Mouse (Mus musculus) midbrain, embryonic 14.5 days (tissue): Measurements from ENCODE around the gene Shisal2a. TPM values are rescaled to one million over a fixed set of nuclear protein-coding genes. Genes with fewer than 3 reads are reported as not detected.

Experiments used
- ATAC-seq: fragments of 200-750 bp; cut with Nextera tagmentation; 2 replicates; pipeline ENCODE4 v1.8.0; 2017; ENCODE audit warnings: moderate number of reproducible peaks, moderate library complexity; ENCODE audit not compliant: low FRiP score, low TSS enrichment
- DNase-seq: peaks from one replicate; pipeline ENCODE4 v3.0.0-alpha.2; 2015
- H3K27ac ChIP-seq: fragments of 300-500 bp; sonication (generic); replicated peaks from 2 replicates; pipeline ENCODE4 v1.5.1; 2014; ENCODE audit warnings: mild to moderate bottlenecking, low read depth, low read length, moderate library complexity
- H3K27me3 ChIP-seq: fragments of 300-500 bp; sonication (generic); 2 replicates; pipeline ENCODE4 v1.6.1; 2014; ENCODE audit warnings: low read length, control low read depth, mixed read lengths; ENCODE audit not compliant: control insufficient read depth, insufficient read depth
- H3K36me3 ChIP-seq: fragments of 300-500 bp; sonication (generic); 2 replicates; pipeline ENCODE4 v1.6.1; 2014; ENCODE audit warnings: low read length, control low read depth; ENCODE audit not compliant: control insufficient read depth, insufficient read depth
- H3K4me1 ChIP-seq: fragments of 300-500 bp; sonication (generic); 2 replicates; pipeline ENCODE4 v1.6.1; 2014; ENCODE audit warnings: mild to moderate bottlenecking, antibody characterized with exemption, low read length, control low read depth; ENCODE audit not compliant: control insufficient read depth, insufficient read depth
- H3K4me2 ChIP-seq: fragments of 300-500 bp; sonication (generic); 2 replicates; pipeline ENCODE4 v1.6.1; 2014; ENCODE audit warnings: mild to moderate bottlenecking, low read length, moderate library complexity
- H3K4me3 ChIP-seq: fragments of 300-500 bp; sonication (generic); replicated peaks from 2 replicates; pipeline ENCODE4 v1.5.1; 2014; ENCODE audit warnings: low read depth, low read length
- H3K9ac ChIP-seq: fragments of 300-500 bp; sonication (generic); replicated peaks from 2 replicates; pipeline ENCODE4 v1.6.1; 2014; ENCODE audit warnings: mild to moderate bottlenecking, low read length, moderate library complexity
- H3K9me3 ChIP-seq: fragments of 300-500 bp; sonication (generic); 2 replicates; pipeline ENCODE4 v1.6.1; 2016; ENCODE audit warnings: low read length, control low read depth, mixed read lengths; ENCODE audit not compliant: control insufficient read depth
- WGBS: fragments of 180-500 bp; shearing (Covaris S2); extraction: QIAGEN DNeasy Blood & Tissue Kit; methylation state at CpG from one replicate; pipeline ENCODE4 v1.1.7; 2014; 5-methylcytosine and 5-hydroxymethylcytosine counted together
- polyA plus RNA-seq: library from polyadenylated mRNA; unstranded; fragments of >200 nt; fragmentation: Nextera tagmentation; extraction: Ambion mirVana; gene quantifications from 2 replicates; pipeline ENCODE4 v1.2.1, GENCODE M21; 2014

Gene Shisal2a
- polyA plus RNA-seq: 4.9 and 6.6 TPM in 2 replicates

DNA sequence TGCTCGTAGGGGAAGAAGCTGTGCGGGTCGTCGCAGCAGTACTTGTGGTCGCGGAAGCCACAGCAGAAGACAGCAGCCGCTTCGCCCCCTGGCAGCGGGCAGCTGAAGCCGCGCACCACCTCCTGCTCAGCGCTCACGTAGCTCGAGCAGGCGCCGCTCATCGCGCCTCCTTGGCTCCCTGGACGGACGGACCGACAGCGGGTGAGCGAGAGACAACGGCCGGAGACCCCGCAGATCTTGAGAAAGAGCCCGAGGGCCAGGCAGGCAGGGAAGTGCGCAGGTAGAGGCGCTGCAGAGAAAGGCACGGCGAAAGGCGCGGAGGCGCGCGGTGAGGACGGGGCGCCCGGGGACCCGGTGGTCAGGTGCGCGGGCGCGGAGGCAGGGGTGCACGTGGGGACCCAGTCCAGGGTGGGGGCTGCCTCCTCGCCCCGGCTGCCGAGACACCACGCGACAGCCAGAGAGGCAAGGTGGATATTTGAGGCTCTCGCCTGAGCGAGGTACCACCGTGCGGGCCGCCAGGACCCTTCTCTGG is at the start of gene Shisal2a:
TSS of gene Shisal2a (minus strand) at position 167 of the 532 bp plus-strand sequence.
- WGBS: 2% methylated on average over 55 of the region's 55 CpGs
- Histone ChIP-seq H3K36me3 (no peaks in the 10 kb centered on the region), H3K4me2 (peak within 1 kb of the TSS; percentile 76), H3K9ac (peak within 1 kb of the TSS; percentile 67), H3K27me3 (peaks cover 11% of the 10 kb centered on the region; the same call in 1 of the 2 replicates), H3K4me1 (peaks cover 19% of the 10 kb centered on the region), H3K4me3 (peak within 1 kb of the TSS; percentile 49), H3K9me3 (no peaks in the 10 kb centered on the region), H3K27ac (peak within 1 kb of the TSS; percentile 26; the same call in 1 of the 2 replicates)
- ATAC-seq (peak; percentile 46; the same call in 1 of the 2 replicates), DNase-seq (peak; percentile 67)

DNA sequence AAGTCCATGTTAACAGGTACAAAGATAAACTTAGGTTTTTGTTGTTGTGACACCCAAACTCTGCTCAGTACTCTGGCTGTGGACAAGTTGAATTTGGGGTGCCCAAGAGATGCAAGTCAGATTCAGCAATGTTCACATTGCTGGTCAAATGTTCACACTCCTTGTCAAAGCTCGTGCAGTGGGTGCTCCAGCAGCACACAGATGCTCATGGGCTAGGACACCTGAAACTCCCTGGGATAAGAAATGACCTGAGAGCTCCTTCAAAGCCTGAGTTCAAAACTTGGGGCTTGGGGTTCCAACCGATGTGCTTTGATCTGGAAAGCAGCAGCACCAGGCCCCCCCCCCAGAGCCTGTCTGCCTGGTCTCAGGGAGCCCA is 48.4 kb upstream of the Shisal2a start:
- H3K27ac ChIP-seq: peak overlapping the region; percentile 67; the same call in 1 of the 2 replicates
- WGBS: 41% methylated on average over 2 of the region's 2 CpGs

DNA sequence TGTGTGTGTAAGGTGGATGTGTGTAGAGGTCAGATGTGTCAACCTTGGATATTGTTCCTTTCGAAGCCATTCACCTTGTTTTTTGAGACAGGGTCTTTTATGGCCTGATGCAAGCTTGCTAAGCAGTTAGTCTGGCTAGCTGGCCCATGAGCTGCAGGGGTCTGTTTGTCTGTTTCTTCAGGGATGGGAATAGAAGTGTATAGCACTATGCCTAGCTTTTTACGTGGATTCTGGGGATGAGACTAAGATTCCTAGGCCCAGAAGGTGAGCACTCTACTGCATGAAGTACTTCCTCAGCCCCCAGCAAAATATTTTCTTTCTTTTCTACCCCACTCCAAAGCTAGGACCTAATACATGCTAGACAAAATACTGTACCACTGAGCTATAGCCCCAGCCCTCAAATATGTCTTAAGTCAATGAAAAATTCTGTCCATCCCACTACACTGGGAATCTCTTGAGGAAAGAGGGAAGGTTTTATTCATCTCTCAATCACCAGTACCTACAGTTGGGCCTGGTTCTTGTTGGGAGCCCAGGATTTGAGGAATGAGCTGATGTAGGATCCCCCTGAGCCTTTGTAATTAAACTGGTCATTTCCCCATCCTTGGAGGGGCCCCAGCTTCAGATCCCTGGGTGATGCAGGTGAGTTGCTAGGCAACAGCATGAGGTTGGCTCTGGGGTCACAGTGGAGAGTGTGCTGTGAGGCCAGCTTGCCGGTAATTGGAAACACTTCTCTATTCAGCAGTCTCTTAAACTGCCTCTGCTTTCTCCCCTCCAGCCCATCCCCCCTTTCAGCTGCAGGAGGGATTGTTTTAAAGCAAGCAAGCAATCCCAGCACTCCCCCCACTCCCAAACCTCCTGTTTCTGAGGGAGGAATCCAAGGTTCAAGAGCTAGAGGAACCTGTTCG is 47.8 kb upstream of the Shisal2a start:
- peaks cover 22% of the 10 kb centered on the region for H3K4me1 ChIP-seq
- ATAC-seq: peak; percentile 64; the same call in 1 of the 2 replicates
- H3K9me3 ChIP-seq: no peaks in the 10 kb centered on the region
- peak; percentile 72 for DNase-seq
- H3K4me3 ChIP-seq: no peak overlapping the region
- H3K4me2 ChIP-seq: peak overlapping the region; percentile 4; the same call in 1 of the 2 replicates
- H3K27ac ChIP-seq: peak overlapping the region; percentile 67
- no peaks in the 10 kb centered on the region for H3K36me3 ChIP-seq
- 31% methylated on average over 4 of the region's 4 CpGs for WGBS
- no peak overlapping the region for H3K9ac ChIP-seq
- no peaks in the 10 kb centered on the region for H3K27me3 ChIP-seq

More for the DNA sequence above, 48.4 kb upstream of the Shisal2a start:
- Histone ChIP-seq H3K4me1 (peaks cover 22% of the 10 kb centered on the region), H3K9ac (no peak overlapping the region), H3K9me3 (no peaks in the 10 kb centered on the region), H3K27me3 (no peaks in the 10 kb centered on the region), H3K36me3 (no peaks in the 10 kb centered on the region), H3K4me3 (no peak overlapping the region), H3K4me2 (peak overlapping the region; percentile 4; the same call in 1 of the 2 replicates)
- DNase-seq (no peak), ATAC-seq (no peak)

DNA sequence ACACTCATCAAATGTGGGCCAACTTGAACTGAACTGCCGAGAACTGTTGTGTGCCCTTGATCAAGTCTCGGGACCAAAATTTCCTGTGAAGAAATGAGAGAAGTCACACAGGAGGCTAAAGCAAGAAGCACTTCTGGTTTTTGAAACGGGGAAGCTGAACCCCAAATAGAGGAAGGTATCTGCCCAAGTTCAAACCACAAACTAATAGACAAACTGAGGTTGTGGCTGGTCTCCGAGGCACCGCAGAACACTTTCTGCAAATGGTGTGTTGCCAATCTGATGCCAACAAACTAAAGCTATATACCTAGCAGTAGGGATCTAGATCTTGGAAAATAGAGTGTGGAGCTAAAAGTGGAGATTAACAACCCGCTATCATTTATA is 45.2 kb upstream of the Shisal2a start:
- DNase-seq: no peak
- H3K27me3 ChIP-seq: no peaks in the 10 kb centered on the region
- no peak overlapping the region for H3K4me2 ChIP-seq
- no peaks in the 10 kb centered on the region for H3K36me3 ChIP-seq
- ATAC-seq: no peak
- H3K9ac ChIP-seq: no peak overlapping the region
- peaks cover 20% of the 10 kb centered on the region for H3K4me1 ChIP-seq
- H3K9me3 ChIP-seq: no peaks in the 10 kb centered on the region
- H3K27ac ChIP-seq: no peak overlapping the region
- no peak overlapping the region for H3K4me3 ChIP-seq
- 93% methylated on average over 6 of the region's 6 CpGs for WGBS

DNA sequence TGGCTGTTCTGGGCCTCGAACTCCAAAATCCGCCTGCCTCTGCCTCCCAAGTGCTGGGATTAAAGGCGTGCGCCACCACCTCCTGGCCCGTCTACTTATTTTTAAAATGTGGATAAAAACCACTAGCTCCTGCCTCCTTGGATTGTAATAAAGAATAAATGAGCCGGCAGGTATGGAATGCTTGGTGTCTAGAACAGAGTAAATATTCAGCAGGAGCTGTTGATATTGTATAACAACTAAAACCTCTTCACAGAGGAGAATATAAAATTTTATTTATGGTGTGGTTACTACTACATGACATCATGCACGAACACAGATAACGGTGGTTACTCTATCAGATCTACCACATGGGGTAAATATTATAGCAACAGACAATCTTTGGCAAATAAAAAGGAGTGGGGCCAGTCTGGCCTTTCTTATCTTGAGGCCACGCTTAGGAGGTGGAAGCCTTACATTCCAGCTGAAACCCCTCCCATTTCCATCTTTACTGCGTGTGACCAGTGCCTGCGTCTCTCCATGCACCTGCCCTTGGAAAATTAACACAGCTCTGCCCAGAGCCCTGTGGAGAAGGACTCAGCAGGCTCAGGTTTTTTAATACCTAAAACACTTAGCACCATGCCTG is 44.7 kb upstream of the Shisal2a start:
- no peak overlapping the region for H3K27ac ChIP-seq
- no peak for ATAC-seq
- no peaks in the 10 kb centered on the region for H3K36me3 ChIP-seq
- peaks cover 20% of the 10 kb centered on the region for H3K4me1 ChIP-seq
- DNase-seq: no peak
- 83% methylated on average over 11 of the region's 11 CpGs for WGBS
- H3K4me3 ChIP-seq: no peak overlapping the region
- no peak overlapping the region for H3K4me2 ChIP-seq
- no peak overlapping the region for H3K9ac ChIP-seq
- H3K27me3 ChIP-seq: no peaks in the 10 kb centered on the region
- H3K9me3 ChIP-seq: no peaks in the 10 kb centered on the region

DNA sequence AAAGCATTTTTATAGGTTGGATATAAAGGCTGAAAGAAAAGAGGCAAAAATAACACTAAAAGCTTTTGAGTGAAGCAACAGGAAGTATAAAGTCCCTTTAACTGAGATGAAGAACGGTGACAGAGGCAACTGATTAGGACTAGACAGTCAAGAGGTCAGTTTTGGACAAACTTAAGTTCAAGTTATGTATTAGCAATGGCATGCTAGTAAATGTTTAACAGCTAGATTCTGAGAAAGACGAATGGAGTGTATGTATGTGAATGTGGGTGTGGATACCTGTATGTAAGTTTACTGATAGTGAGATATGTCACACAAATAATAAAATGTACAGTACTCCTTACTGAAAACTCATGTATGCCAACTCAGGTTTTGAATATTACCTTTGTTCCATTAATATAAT is 41.4 kb upstream of the Shisal2a start:
- Histone ChIP-seq H3K27me3 (no peaks in the 10 kb centered on the region), H3K9me3 (no peaks in the 10 kb centered on the region), H3K4me1 (no peaks in the 10 kb centered on the region), H3K4me3 (no peak overlapping the region), H3K9ac (no peak overlapping the region), H3K36me3 (no peaks in the 10 kb centered on the region), H3K4me2 (no peak overlapping the region), H3K27ac (no peak overlapping the region)
- WGBS: 91% methylated on average over 2 of the region's 2 CpGs
- DNase-seq (no peak), ATAC-seq (no peak)

DNA sequence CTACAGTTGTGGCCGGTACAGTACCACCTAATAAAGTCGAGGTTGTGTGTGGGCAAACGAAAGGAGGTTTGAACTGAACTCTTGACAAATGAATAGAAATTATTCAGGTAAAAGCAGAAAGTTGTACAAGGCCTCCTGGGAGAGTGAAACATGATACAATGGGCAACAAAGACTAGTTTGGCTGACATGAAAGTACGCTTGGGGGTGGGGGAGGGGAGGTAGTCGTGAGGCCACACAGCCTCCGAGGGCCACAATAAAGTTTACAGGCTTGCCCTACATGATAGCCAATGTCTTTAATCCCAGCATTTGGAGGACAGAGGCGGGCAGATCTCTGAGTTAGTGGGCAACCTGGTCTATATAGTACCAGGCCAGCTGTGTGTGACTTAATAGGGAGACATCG is 24.5 kb upstream of the Shisal2a start:
- Histone ChIP-seq H3K4me1 (peaks cover 10% of the 10 kb centered on the region; the same call in 1 of the 2 replicates), H3K9me3 (no peaks in the 10 kb centered on the region), H3K27me3 (no peaks in the 10 kb centered on the region), H3K36me3 (no peaks in the 10 kb centered on the region), H3K4me2 (no peak overlapping the region), H3K27ac (no peak overlapping the region), H3K4me3 (no peak overlapping the region), H3K9ac (no peak overlapping the region)
- DNase-seq (no peak), ATAC-seq (no peak)
- 44% methylated on average over 8 of the region's 8 CpGs for WGBS

DNA sequence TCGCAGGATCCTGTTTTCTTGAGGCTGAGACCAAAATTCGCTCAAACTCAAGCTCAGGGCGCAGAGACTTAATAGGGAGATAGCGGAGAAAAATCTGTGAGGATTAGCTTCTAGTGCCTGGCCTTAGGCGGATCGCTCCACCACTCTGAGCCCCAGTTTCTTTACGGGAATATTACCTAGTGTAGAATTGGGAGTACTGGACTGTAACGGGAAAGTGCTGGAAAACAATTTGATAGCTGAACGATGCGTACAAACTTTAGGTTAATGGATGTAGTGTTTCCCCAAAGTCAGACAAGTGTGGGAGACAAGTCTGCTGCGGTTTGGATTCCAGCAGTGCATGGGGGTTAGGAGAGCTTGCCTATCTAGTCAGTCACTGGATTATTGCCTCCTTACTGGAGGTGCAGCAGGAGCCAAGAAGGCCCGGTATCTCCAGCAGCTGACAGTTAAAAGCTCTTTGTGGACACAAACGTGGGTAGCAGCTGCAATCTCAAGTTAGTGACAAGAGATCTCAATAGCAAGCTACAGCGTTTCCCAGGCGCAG is 23.8 kb upstream of the Shisal2a start, which contains the start of gene Gpx7:
TSS of gene Gpx7 (minus strand) at position 101 of the 541 bp plus-strand sequence.
- DNase-seq (peak; percentile 57), ATAC-seq (no peak)
- Histone ChIP-seq H3K27ac (no peak within 1 kb of the TSS), H3K9me3 (no peaks in the 10 kb centered on the region), H3K36me3 (no peaks in the 10 kb centered on the region), H3K27me3 (no peaks in the 10 kb centered on the region), H3K4me3 (peak within 1 kb of the TSS; percentile 42), H3K4me2 (peak within 1 kb of the TSS; percentile 89), H3K9ac (peak within 1 kb of the TSS; percentile 70), H3K4me1 (peaks cover 10% of the 10 kb centered on the region; the same call in 1 of the 2 replicates)
- WGBS: 8% methylated on average over 15 of the region's 15 CpGs
